Mouse (Mus musculus) layer of hippocampus, adult 2 months (tissue): ENCODE data around the gene Ip6k1. TPM values are rescaled to one million over a fixed set of nuclear protein-coding genes. Genes with fewer than 3 reads are reported as not detected.
A peak's percentile ranks its signal among the peaks of the same experiment; 100 is the strongest.
"Not testable (repeated sequence)": the region's sequence is repeated elsewhere in the genome, so short reads cannot be mapped to it uniquely, and the experiment has no call there.

Experiments used
- DNase-seq, 2 experiments: peaks; one replicate each; pipeline ENCODE4 v3.0.0; 2022; ENCODE audit warnings: low spot score in 2 of 2
- H3K27ac ChIP-seq: fragments of 200-600 bp; 2 replicates; pipeline ENCODE4 v1.8.1; 2022
- H3K4me3 ChIP-seq: fragments of 200-600 bp; 2 replicates; pipeline ENCODE4 v1.8.1; 2022; ENCODE audit warnings: mild to moderate bottlenecking
- CTCF ChIP-seq: fragments of 200-600 bp; conservative IDR thresholded peaks from 2 replicates; pipeline ENCODE4 v1.8.1; 2022; ENCODE audit warnings: antibody characterized with exemption, mild to moderate bottlenecking, moderate library complexity
- total RNA-seq, 2 experiments: library from RNA; stranded (reverse); gene quantifications; 2 replicates each; pipeline ENCODE4 v1.2.3; 2021

Gene Ip6k1
- total RNA-seq, 2 experiments from 2014 or later: 222 to 228 TPM

GRCm38 (mm10) chr9:107985131-107986119 is 16.9 kb upstream of the Ip6k1 start, which contains the start of gene Inka1:
TSS of gene Inka1 (minus strand) at chr9:107985879.
- TF ChIP-seq CTCF: peak; percentile 42
- Histone ChIP-seq H3K27ac (peak within 1 kb of the TSS; percentile 96), H3K4me3 (peak within 1 kb of the TSS; percentile 81)
- peak; percentile 68 to 73 for DNase-seq

- peak overlapping the region; percentile 81 for H3K4me3 ChIP-seq
- peak overlapping the region; percentile 96 for H3K27ac ChIP-seq
- TF ChIP-seq CTCF: peak; percentile 89
- DNase-seq: peak; percentile 77 to 84
Measured at GRCm38 (mm10) chr9:107986376-107986775, 15.9 kb upstream of the Ip6k1 start.

GRCm38 (mm10) chr9:107987950-107988349 is 14.4 kb upstream of the Ip6k1 start:
- no peak for DNase-seq
- Histone ChIP-seq H3K27ac (no peak overlapping the region), H3K4me3 (no peak overlapping the region)
- no peak for TF ChIP-seq CTCF

- no peak for TF ChIP-seq CTCF
Measured at GRCm38 (mm10) chr9:107992197-107992596, 10.1 kb upstream of the Ip6k1 start, which contains the start of gene Cdhr4. TSS of gene Cdhr4 (plus strand) at chr9:107992497.

GRCm38 (mm10) chr9:107993013-107993412 is 9.3 kb upstream of the Ip6k1 start:
- Histone ChIP-seq H3K4me3 (no peak overlapping the region), H3K27ac (no peak overlapping the region)
- no peak for DNase-seq
- no peak for TF ChIP-seq CTCF

More at GRCm38 (mm10) chr9:107992197-107992596, 10.1 kb upstream of the Ip6k1 start, which contains the start of gene Cdhr4:
- no peak within 1 kb of the TSS for H3K4me3 ChIP-seq
- DNase-seq: no peak
- no peak within 1 kb of the TSS for H3K27ac ChIP-seq

GRCm38 (mm10) chr9:107994464-107994863 is 7.8 kb upstream of the Ip6k1 start:
- no peak overlapping the region for H3K27ac ChIP-seq
- H3K4me3 ChIP-seq: no peak overlapping the region
- no peak for TF ChIP-seq CTCF
- DNase-seq: no peak

- TF ChIP-seq CTCF: no peak
- Histone ChIP-seq H3K4me3 (no peak overlapping the region), H3K27ac (no peak overlapping the region)
- no peak for DNase-seq
Measured at GRCm38 (mm10) chr9:107995513-107995912, 6.8 kb upstream of the Ip6k1 start.

- no peak for DNase-seq
- Histone ChIP-seq H3K4me3 (no peak within 1 kb of the TSS), H3K27ac (no peak within 1 kb of the TSS)
- TF ChIP-seq CTCF: no peak
Measured at GRCm38 (mm10) chr9:107996049-107996448, 6.3 kb upstream of the Ip6k1 start, which contains the start of gene Gm20662. TSS of gene Gm20662 (plus strand) at chr9:107996349.

GRCm38 (mm10) chr9:108002778-108003530 is 653 bp downstream of the Ip6k1 start:
- no peak for TF ChIP-seq CTCF
- Histone ChIP-seq H3K4me3 (peak overlapping the region; percentile 93), H3K27ac (peak overlapping the region; percentile 100)
- DNase-seq: peak in 1 of 2 experiments; percentile 19

GRCm38 (mm10) chr9:108003531-108003890 is 1.2 kb downstream of the Ip6k1 start:
- TF ChIP-seq CTCF: no peak
- Histone ChIP-seq H3K4me3 (peak overlapping the region; percentile 93), H3K27ac (peak overlapping the region; percentile 100)
- peak in 1 of 2 experiments; percentile 16 for DNase-seq

GRCm38 (mm10) chr9:108008041-108008440 is 5.7 kb downstream of the Ip6k1 start:
- no peak for DNase-seq
- H3K27ac ChIP-seq: no peak overlapping the region
- TF ChIP-seq CTCF: no peak
- no peak overlapping the region for H3K4me3 ChIP-seq

- peak overlapping the region; percentile 18; the same call in 1 of the 2 replicates for H3K27ac ChIP-seq
- DNase-seq: no peak
- TF ChIP-seq CTCF: no peak
- no peak overlapping the region for H3K4me3 ChIP-seq
Measured at GRCm38 (mm10) chr9:108010385-108010784, 8.1 kb downstream of the Ip6k1 start.

GRCm38 (mm10) chr9:108013577-108013976 is 11.3 kb downstream of the Ip6k1 start:
- H3K4me3 ChIP-seq, DNase-seq, H3K27ac ChIP-seq: not testable (repeated sequence)
- peak; percentile 51 for TF ChIP-seq CTCF
